Mouse (Mus musculus) spleen, postnatal 10 days (tissue): ENCODE measurements around the gene Bckdhb.

Experiments used
- DNase-seq, 2 experiments: peaks; one replicate each; pipeline ENCODE4 v3.0.0; 2021 to 2022; ENCODE audit warnings: low spot score in 2 of 2

The Bckdhb gene

DNA sequence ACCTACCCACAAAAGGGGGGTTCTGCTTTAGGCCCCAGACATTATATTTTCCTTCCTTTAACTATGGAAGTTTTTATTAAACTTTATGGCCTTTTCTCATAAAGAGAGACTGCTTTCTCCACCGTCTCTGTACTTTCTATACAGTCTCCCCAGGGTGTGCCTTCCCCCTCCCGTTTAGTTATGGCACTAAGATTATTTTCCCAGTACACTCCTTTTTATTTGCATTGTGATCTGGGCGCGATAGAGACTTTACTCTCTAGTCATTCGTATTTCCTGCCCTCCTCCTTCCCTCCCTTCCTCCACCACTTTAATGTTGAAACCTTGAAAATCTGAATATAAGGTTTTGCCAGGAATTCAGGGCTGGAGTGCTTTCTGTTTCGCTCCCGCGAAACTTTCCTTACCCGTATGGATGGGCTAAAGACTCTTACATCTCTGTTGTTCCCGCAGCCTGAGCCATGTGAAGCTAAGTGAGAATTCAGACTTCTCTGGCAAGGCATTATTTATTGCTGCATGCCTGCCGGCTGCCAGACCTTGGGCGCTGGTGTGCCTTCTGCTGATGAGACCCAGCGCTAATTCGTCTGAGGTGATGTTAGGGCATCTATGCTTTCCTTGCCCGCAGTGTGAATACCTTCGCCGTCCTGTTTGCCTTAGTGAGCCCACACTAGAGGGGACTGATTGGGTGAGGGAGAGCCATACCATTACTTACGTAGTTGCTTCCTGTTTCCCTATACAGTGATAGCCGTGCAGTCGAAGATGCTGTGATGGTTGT, 182.3 kb downstream of the Bckdhb start:
- no peak for DNase-seq

DNA sequence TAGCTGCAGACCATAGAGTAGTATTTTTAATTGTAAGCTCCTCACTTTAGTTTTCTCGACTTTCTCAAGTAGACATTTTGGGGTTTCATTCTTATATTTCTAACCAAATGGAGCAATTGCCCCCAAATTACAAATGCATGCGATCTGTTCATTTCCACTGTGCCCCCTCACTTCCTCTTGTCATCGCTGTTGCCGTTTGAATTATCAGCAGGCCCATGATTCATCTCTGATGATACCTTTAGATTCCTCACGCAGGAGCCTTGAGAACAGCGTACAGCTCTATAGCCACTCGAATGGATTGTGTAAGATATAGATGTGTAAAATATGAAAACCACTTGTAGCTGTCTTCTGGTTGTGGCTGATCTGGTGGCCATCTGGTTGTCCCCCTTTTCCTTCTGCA, 183.6 kb downstream of the Bckdhb start:
- no peak for DNase-seq

DNA sequence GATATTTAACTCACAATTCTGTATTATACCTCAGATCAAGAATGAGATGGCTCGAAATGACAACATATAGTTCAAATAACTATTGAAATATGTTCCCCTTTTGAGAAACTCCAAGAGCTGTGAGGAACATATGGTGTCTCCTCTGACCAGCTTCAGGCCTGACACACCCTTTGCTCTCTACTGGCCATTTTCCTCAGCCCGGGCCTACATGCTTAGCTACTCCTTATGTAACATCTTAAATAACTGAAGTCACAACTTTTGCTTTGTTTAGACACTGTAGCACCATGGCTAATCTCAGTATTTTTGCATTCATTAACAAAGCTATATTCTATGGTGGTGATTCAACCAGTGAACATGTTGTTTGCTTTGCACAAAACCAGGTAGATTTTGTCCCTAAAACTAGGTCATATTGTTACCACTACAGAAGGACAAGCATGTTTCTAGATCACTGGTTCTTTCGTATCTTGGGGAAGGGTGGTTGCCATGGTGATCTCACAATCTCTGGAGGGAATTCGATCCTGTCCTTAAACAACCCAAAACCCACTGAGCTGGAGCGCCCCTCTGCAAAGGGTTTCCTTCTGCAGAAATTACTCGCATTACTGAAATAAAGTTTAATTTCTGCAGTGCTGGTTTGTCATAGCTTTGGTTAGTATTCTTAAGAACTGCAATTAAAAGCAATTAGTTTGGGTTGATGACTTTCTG, 185.0 kb downstream of the Bckdhb start:
- no peak for DNase-seq

DNA sequence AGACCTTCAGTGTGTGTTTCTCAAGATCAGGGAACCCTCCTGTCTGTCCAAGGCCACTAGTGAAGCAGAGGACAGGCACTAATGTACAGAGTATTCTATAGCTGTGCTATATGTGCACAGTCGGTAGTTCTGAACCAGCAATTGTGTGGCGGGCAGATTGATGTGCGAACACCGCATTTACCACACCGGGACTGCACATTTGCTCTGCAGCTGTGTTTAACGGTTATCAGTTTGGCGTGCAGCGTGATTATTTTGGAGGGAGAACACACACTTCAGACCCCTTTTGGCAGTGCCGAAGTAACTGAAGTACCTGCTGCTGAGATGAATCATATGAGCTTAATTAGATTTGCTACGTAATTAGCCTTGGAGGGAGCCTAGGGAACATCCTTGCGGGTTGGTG, 185.7 kb downstream of the Bckdhb start:
- DNase-seq: no peak

DNA sequence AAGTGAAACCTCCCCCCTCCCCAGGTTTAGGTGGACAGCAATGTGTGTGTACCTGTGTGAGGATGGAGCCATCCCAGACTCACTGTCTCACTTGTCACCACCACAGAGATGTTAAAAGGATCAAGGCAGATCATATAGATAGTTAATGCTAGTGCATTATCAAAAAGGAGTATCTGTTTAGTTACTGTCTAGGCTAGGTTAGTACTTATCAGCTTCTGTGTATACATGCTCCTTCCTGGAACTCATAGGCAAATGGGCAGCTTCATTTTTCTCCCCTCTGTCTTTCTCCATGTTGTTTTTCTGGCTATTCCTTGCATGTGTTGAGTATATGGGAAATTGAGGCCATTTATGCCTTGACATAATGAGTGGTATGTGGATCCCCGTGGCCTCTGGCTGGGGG, 187.4 kb downstream of the Bckdhb start:
- DNase-seq: no peak

DNA sequence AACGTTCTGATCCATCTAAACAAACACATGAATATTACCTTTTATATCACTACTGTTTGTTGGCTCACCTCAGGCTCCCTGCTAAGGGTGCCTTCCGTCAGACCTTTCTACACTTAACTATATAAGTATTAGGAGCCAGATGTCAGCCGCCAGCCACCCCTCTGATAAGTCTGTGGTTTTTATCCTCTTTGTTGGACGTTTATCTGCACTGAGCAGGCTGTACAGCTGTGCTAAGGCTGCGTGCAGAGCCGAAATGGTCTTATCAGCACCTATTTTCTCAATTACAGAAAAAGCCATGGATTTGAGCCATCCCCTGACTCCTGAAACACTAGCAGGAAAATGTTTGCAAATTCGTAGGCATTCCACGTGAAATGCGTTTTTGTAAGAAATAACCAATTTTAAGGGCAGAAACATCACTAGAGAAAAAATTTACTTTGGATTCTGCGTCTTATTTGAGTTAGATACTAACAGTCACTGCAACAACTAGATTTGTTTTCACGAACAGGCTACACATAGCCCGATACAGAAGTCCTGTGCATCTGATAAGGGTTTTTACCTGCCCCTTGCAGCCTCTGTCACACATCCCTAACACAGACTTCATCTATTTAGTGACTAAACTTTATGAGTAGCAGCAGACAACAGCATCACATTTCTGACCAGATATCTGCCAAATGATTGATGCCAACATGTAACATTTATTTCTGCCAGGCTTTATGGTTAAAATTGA, 188.1 kb downstream of the Bckdhb start:
- DNase-seq: peak in 1 of 2 experiments; percentile 27

DNA sequence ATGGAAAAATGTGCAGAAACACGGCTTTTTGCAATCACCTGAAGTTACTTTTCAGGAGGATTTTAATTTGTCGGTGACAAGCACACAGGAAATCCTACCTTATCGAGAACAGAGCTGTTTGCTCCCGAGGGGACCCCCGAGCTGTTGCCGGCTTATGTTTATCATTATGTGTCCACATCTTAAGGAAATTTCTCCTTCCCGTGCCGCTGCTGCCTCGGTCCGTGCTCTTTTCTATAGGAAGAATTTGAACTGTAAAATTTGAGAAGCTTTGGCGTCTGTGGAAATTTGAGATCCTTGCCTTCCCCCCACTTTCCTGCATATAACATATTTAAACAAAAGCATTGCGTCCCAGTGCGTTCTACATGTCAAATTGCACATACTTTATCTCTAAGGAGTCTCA, 189.3 kb downstream of the Bckdhb start:
- DNase-seq: no peak

DNA sequence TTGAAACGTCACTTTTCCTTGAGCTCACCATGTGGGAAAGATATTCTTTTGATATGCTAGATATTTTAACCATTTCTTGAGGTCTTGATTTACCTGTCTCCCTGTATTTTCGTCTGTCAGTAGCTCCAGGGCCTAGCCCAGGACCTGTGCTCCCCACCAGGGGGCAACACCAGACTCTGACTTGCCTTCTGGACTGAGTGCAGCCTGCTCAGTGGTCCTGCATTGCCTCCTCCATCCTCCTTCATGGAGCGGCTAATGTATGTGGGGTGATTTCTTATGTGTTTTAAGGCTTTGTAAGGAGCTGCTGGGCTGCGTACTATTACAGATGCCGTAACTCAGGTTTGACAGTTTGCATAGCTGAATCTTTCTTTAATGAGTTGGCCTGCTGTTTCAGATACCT, 192.4 kb downstream of the Bckdhb start:
- no peak for DNase-seq

DNA sequence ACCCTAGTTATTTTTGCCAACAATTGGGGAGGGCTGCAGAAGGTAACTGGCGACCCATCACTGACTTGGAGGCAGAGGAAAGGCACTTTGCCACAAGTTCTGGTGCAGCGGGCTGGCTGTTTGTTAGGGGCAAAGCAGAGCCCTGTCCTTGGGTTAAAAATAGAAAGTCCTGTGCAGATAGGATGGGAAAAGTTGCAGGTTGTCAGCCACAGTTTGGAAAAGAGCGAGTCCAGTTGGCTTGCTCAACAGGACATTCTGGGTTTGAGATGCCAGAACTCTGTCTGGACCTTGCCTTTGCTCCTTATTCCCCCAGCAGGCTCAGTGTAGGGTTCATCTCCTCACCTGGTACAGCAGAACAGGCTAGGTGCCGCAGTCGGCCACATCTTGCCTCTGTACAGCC, 200.1 kb downstream of the Bckdhb start:
- DNase-seq: no peak

DNA sequence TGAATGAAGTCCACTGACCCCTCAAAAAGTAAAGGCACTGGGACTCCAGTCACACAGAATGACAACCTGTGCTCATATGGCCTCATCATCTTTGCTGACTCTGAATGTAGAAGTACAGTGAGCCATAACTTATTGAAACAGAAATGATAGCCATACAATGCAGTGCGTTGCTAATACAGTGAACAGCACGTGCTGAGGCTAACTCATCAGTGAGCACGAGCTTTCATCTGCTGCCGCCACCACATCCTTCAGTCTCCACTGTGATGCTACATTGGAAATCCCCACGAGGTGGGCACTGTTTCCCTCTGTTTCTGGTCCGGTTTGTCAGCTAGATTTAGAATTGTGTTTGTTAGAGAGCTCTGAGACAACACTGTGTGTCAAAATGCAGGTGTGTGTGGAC, 205.4 kb downstream of the Bckdhb start:
- no peak for DNase-seq

DNA sequence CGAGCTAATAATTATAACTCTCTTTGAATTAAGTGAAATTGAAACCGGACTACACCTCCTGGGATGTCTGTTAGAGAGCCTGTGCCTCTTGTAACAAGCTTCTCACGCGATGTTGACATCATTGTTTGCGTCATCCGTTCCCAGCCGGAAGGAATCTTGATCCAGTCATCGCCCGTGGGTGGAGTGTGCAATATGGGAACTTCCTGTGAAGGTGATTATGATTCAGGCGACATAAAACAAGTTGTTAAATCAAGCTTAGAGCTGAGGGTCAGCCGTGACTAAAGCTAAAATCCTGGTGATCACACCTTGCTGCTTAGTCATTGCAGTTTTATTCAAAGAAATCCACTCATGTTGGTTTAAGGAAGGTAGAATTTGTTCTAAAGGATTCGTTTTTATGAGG, 210.1 kb downstream of the Bckdhb start:
- no peak for DNase-seq

DNA sequence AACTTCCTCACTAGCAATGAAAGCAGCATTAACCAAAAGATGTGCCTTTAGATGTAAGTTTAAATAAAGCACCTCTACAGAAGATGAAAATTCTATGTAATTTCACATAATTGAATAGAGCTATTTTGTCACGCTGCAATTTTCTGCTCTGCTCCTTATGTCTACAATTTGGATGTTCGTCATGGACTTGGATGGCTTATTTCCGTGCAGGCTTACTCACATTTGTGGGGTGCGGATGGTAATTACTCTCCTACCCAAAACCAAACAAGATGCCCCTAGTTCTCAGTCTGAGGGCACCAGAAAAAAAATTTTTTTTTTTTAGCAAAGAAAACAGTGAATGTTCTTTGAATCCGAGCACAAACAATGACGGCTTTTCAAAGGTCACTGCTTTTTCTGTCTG, 212.2 kb downstream of the Bckdhb start:
- DNase-seq: no peak

DNA sequence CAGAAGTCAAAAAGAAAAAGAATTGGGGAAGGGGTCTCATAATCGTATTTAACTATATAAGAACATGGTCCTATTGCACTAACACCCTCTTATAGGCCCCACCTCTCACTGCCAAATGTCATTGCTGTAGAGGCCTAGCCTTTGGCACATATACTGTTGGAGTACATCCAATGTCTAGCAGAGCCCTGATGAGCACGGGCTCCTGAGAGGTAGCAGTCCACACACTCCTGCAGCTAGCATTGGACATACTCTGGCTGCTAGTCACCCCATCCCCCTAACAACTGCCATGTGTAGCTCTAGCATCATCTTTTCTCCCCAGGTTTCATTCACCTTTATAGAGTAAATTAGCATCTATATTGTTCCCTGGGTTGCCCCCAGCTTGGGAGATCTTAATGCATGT, 223.2 kb downstream of the Bckdhb start:
- no peak for DNase-seq
